In the genomic region with DNA sequence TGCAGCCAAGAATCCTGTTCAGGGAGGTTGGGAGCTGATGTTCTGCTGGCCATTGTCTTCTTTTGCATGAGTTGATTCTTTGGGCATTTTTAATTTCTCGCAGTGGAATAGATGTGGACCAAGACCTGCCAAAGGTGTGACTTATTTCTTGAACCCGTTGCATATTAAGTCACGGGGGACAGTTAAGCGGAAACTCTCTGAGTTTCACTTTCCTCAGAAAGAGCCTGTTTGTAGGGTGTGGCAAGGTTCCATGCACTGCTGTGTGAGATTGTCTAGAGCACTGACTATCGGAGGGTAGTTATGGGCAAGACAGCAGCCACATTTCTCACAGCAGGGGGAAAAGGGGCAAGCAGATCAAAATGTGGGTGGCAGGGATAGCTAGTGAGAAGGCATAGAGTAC, we compare ENCODE assay signal across 30 mouse cellular contexts.
"Had no signal": no experiment of that assay in that cellular context is flagged by ENCODE, and none has a peak within 500 bp of the region (broad histone marks: within the 10 kb centered on the region; RNA-seq: fewer than 3 reads in every experiment).

No protein-coding gene starts in this region.

- H3K9ac ChIP-seq: heart, embryonic 12.5 days; heart, embryonic 13.5 days; heart, embryonic 15.5 days; hindbrain, embryonic 12.5 days; hindbrain, embryonic 13.5 days; hindbrain, embryonic 14.5 days; hindbrain, embryonic 15.5 days; intestine, embryonic 15.5 days; kidney, embryonic 15.5 days had no signal

- H3K27ac ChIP-seq: heart, embryonic 13.5 days; heart, embryonic 15.5 days; hindbrain, embryonic 10.5 days; hindbrain, embryonic 12.5 days; hindbrain, embryonic 13.5 days; hindbrain, embryonic 14.5 days; hindbrain, embryonic 15.5 days; hindbrain, postnatal 0 days; intestine, embryonic 15.5 days; kidney, embryonic 15.5 days; kidney, postnatal 0 days; layer of hippocampus, adult 2 months; left cerebral cortex, adult 2 months had no signal

- H3K4me3 ChIP-seq: heart, embryonic 12.5 days; heart, embryonic 13.5 days; heart, embryonic 15.5 days; hindbrain, embryonic 10.5 days; hindbrain, embryonic 12.5 days; hindbrain, embryonic 13.5 days; hindbrain, embryonic 15.5 days; intestine, embryonic 15.5 days; kidney, embryonic 15.5 days; layer of hippocampus, adult 2 months; left cerebral cortex, adult 2 months had no signal

- H3K4me2 ChIP-seq: heart, embryonic 12.5 days; heart, embryonic 13.5 days; heart, embryonic 15.5 days; hindbrain, embryonic 12.5 days; hindbrain, embryonic 13.5 days; hindbrain, embryonic 14.5 days; hindbrain, embryonic 15.5 days; intestine, embryonic 15.5 days; kidney, embryonic 15.5 days had no signal

- H3K9me3 ChIP-seq: heart, embryonic 12.5 days; heart, embryonic 13.5 days; heart, embryonic 15.5 days; hindbrain, embryonic 10.5 days; hindbrain, embryonic 12.5 days; hindbrain, embryonic 13.5 days; hindbrain, embryonic 15.5 days; intestine, embryonic 15.5 days; kidney, embryonic 15.5 days had no signal

- H3K27me3 ChIP-seq: heart, embryonic 13.5 days; heart, embryonic 15.5 days; hindbrain, embryonic 12.5 days; hindbrain, embryonic 13.5 days; hindbrain, embryonic 15.5 days; intestine, embryonic 15.5 days; kidney, embryonic 15.5 days had no signal

- H3K36me3 ChIP-seq: heart, embryonic 12.5 days; heart, embryonic 15.5 days; kidney, embryonic 15.5 days had no signal

- H3K4me1 ChIP-seq: heart, embryonic 15.5 days; intestine, embryonic 15.5 days; kidney, embryonic 15.5 days had no signal

- DNase-seq: heart, postnatal 10 days; heart, postnatal 14 days; heart, postnatal 36 days; heart, postnatal 4 days; kidney, adult 11 months; kidney, adult 18-20 months; kidney, adult 2 months; kidney, adult 8-10 months; kidney, adult 9 months; kidney, postnatal 10 days; kidney, postnatal 14 days; kidney, postnatal 25 days; kidney, postnatal 36 days; kidney, postnatal 4 days; layer of hippocampus, adult 9-11 months; layer of hippocampus, postnatal 36 days had no signal
